Mouse (Mus musculus): ENCODE data around the gene Ccdc97. TPM values are rescaled to one million over a fixed set of nuclear protein-coding genes. Genes with fewer than 3 reads are reported as not detected.

The Ccdc97 gene
- total RNA-seq, 2 experiments from 2014 or later = 56.2 to 56.7 TPM

DNA sequence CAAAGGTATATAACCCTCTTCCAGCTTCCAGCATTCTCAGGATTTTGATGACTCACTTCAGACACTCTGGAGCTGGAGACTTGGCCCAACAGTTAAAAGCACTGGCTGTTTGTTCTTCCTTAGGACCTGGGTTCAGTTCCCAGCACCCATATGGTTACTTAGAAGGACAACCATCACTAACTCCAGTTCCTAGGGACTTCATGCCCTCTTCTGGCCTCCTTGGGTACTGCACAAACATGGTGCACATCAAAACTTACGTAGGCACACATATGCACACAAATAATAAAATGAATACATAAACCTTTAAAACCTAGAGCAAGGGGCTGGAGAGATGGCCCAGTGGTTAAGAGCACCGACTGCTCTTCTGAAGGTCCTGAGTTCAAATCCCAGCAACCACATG, 16.5 kb downstream of the Ccdc97 start:
- DNase-seq (ENCODE audit: low spot score in 2 of 2) = no peak
- intact Hi-C loops (cut with DNase I) = no loop called here

DNA sequence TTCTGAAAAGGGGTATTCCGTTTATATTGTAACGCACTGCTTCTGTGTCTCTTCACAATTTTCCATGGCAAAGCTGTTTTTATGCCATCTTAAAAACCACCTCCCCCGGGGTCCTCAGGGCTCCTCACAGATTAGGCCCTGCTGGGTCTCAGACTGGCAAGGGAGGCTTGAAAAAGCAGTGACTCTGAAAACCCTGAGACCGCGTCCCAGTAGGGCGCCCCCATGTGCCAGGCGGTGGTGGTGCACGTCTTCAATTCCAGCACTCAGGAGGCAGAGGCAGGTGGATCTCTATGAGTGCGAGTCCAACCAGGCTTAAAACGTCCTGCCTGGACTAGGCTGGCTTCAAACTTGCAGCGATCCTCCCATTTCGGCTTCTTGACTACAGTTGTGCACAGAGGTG, 18.2 kb downstream of the Ccdc97 start:
- no peak for DNase-seq (ENCODE audit: low spot score in 2 of 2)
- intact Hi-C loops (cut with DNase I) = no loop called here

DNA sequence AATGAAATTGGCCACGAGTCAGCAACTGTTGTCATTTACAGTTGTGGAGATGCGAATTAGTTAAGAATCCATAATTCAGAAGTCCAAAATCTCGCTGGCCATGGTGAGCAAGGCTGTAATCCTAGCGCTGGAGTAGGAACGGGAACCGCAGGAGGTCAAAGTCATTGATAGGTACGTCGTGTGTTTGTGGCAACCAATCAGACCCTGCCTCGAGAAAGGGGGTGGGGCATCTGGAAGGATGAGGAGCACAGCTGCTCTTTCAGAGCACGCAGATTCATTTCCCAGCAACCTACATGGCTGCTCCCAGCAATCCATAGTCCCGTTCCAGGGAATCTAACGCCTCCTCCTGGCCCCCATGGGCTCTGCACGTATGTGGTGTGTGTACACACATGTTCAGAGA, 19.0 kb downstream of the Ccdc97 start:
- intact Hi-C loops (cut with DNase I) = no loop called here
- DNase-seq (ENCODE audit: low spot score in 2 of 2) = no peak

DNA sequence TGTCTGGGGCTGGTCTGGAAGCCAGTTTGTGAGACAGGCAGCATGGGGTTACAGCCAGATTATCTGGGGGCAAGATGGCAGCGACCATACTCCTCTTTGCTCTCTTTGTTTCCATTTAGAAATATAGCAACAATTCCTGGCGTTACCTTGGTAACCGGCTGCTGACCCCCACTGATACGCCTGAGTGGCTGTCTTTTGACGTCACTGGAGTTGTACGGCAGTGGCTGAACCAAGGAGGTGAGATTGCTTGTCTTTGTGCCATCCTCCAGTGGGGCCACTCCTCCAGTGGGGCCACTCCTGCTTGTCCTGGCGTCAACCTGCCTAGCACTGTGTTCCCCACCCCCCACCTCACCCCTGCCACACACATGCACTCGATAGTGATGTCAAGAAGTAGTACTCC, 24.8 kb downstream of the Ccdc97 start:
- intact Hi-C loops (cut with DNase I) = no loop called here
- DNase-seq (ENCODE audit: low spot score in 2 of 2) = no peak

- DNase-seq (ENCODE audit: low spot score in 2 of 2) = no peak
- intact Hi-C loops (cut with DNase I) = no loop called here
These were observed 28.8 kb downstream of the Ccdc97 start for GRCm38 (mm10) chr7:25690051-25690450.

DNA sequence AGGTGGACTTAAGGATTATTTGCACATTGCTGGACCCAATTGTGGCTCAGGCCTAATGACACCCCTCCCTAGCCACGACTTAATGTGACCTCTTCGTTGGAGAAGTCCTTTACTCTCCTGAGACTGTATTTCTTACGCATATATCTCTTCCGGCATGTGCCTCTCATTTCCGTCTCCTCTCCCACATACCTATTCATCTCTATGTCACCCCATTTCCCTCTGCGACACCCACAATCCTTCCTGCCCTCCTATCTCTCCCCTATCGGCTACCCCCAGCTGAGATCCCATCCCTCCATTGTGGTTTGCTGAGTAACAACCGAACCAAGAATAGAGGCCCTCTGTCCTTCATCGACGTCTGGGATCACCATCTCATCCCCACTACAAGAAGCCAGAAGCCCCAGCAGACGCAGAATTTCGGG, 29.3 kb downstream of the Ccdc97 start:
- no peak for DNase-seq (ENCODE audit: low spot score in 2 of 2)
- intact Hi-C loops (cut with DNase I) = no loop called here

GRCm38 (mm10) chr7:25688810-25689586, 29.9 kb downstream of the Ccdc97 start:
- intact Hi-C loops (cut with DNase I) = no loop called here
- DNase-seq (ENCODE audit: low spot score in 2 of 2) = no peak

- intact Hi-C loops (cut with DNase I) = no loop called here
- no peak for DNase-seq (ENCODE audit: low spot score in 2 of 2)
These were observed 31.0 kb downstream of the Ccdc97 start for GRCm38 (mm10) chr7:25687811-25688401.

DNA sequence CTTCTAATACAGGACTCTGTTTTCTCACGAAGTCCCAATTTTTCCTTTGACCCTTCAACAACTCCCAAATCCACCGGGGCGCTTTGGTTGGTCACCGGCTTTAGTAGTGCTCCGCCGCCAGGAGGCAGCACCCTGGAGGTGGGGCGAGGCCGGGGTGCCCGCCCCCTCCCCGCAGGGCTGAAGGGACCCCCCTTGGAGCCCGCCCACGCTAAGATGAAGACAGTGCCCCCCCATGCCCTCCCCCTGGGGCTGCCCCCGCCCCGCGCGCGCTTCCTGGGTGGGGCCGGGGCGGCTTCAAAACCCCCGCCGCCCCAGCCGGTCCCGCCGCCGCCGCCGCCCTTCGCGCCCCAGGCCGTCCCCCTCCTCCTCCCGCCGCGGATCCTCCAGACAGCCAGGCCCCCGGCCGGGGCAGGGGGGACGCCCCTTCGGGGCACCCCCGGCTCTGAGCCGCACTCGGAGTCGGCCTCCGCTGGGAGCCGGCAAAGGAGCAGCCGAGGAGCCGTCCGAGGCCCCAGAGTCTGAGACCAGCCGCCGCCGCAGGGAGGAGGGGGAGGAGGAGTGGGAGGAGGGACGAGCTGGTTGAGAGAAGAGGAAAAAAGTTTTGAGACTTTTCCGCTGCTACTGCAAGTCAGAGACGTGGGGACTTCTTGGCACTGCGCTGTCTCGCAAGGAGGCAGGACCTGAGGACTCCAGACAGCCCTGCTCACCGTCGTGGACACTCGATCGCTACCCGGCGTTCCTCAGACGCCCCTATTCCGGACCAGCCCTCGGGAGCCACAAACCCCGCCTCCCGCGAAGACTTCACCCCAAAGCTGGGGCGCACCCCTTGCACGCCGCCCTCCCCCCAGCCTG, 32.0 kb downstream of the Ccdc97 start, which contains the start of gene Tgfb1:
TSS of gene Tgfb1 (plus strand) at position 323 of the 852 bp plus-strand sequence.
- intact Hi-C loops (cut with DNase I) = no loop called here
- DNase-seq (ENCODE audit: low spot score in 2 of 2) = no peak

GRCm38 (mm10) chr7:25685926-25686470, 32.9 kb downstream of the Ccdc97 start:
- intact Hi-C loops (cut with DNase I) = no loop called here
- DNase-seq (ENCODE audit: low spot score in 2 of 2) = no peak

DNA sequence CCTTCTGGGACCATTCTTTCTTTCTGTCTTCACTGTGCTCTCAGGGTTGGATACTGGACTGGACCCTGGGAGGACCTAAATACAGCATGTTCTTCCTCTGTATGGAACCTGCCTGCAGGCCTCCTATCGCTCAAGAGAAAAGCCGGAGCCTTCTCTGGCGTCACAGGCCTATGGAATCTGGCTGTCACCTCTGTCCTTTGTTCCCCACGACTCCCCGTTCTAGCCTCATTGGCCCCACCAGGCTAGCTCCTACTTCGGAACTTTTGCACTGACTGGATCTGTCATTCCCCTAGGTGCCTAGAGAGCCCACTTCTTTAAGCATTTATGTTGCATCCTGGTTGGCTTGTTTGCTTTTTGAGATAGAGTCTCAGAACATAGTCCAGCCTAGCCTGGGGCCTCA, 34.2 kb downstream of the Ccdc97 start:
- DNase-seq (ENCODE audit: low spot score in 2 of 2) = no peak
- intact Hi-C loops (cut with DNase I) = no loop called here

DNA sequence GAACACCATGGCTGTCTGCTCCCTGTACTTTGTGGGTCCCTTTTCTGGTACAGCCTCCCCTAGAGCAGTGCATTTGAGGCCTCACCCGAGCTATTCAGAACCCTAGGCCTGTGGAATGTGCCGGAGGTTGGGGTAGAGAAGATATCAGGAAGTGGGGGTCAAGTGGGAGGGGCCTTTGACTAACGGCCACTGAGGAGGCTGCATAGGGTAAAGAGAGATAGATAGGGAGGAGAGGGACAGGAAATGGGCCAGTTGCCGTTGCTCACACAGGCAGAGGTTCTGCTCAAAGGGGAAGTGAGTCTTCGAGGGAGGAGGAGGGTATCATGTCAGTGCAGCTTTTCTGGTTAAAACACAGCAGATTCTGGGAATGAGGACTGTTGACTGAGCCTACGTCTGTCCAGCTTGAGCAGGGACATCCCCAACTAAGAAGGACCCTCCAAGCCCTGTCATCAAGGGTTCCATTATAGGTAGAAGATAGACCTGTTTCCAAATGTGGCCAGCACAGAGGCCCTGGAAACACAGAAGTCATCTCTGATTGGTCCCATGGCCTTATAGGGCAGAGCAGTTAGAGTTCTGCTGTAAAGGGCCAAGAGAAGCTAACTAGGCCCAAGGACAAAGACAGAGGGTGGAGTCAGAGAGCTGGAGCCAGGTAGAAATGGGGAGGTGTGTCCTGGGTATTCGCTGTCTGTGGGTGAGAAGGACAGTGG, 35.3 kb downstream of the Ccdc97 start:
- intact Hi-C loops (cut with DNase I) = no loop called here
- no peak for DNase-seq (ENCODE audit: low spot score in 2 of 2)

DNA sequence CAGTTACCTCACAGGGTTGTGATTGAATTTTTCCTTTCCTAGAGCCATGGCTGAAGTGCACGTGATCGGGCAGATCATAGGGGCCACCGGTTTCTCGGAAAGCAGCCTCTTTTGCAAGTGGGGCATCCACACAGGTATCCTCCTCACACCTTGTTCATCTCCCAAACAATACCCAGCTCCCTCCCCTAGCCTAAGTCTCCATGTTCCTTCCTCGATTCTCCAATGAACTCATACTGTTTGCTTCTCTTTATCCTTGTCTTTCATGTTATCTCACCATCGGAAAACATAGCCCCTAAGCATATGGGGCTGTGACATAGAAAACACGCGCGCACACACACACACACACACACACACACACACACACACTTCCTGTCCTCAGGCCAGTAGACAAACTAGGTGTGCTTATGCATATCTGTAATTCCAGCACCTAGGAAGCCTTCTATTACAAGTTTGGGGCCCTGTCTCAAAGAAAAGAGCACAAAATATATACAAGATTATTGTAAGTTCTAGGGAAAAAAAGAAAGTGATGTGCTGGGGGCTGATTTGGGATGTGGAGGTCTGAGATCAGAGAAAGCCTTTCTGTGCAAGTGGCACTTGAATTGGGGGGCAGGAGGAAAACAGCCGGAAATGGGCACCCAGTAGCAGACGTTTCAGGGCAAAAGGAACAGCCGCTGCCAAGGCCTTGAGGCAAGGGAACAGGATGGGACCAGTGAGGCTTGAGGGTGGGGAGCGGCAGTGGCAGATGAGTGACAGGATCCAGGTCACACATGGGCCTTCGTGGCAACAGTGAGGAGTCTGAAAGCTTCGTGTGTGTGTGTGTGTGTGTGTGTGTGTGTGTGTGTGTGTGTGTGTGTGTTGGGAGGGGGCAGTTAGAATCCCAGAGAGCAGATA, 37.3 kb downstream of the Ccdc97 start:
- no peak for DNase-seq (ENCODE audit: low spot score in 2 of 2)
- intact Hi-C loops (cut with DNase I) = no loop called here

GRCm38 (mm10) chr7:25680514-25681258, 38.2 kb downstream of the Ccdc97 start, which contains the start of gene B9d2:
Gene B9d2, plus strand, starts transcription at chr7:25680780.
- DNase-seq (ENCODE audit: low spot score in 2 of 2) = peak; percentile 91 to 95
- intact Hi-C loops (cut with DNase I) = no loop called here

- no peak for DNase-seq (ENCODE audit: low spot score in 2 of 2)
- intact Hi-C loops (cut with DNase I) = no loop called here
These were observed 38.9 kb downstream of the Ccdc97 start for GRCm38 (mm10) chr7:25679971-25680370.

- intact Hi-C loops (cut with DNase I) = no loop called here
These were observed 41.9 kb downstream of the Ccdc97 start for GRCm38 (mm10) chr7:25677013-25677412.

GRCm38 (mm10) chr7:25676085-25676781, 42.7 kb downstream of the Ccdc97 start:
- intact Hi-C loops (cut with DNase I) = no loop called here
- DNase-seq (ENCODE audit: low spot score in 2 of 2) = peak; percentile 93

More at GRCm38 (mm10) chr7:25677013-25677412, 41.9 kb downstream of the Ccdc97 start:
- no peak for DNase-seq (ENCODE audit: low spot score in 2 of 2)
